Mouse (Mus musculus) adipocyte (in vitro differentiated cells): ENCODE measurements around the gene Gemin5.
"Not testable (repeated sequence)": the region's sequence is repeated elsewhere in the genome, so short reads cannot be mapped to it uniquely, and the experiment has no call there.

Experiments used
- DNase-seq: peaks from one replicate; pipeline ENCODE4 v3.0.0-alpha.2; 2016; ENCODE audit warnings: low spot score

Gemin5 gene

DNA sequence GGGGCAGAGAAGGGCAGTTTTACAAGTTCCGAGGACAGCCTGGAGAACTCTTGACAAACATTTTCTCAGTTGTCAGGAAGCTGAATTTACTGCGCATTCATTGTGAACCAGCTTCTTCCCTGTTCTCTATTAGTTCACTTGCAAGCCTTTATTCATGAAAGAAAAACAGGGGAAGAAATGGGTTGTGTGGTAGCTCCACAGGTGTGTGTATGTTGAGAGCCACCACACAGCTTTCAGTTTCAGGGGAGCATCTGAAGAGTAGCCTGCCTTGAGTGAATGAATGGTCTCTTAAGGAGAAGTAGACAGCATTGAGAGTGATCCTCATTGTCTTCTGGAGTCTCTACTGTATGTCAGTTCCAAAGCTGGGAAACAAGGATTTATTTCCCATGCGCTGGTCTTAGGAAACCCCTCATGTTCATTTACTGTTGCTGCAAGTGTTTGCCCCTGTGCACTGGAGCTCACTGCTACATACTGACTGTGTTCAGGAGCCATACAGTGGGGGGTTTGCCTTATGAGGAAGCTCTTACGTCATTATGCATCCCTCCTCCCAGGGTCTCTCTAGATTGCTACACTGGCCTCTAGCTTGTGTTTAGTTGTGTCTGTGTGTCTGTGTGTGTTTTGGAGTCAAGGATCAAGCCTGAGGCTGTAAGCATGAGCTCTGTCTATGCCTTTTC is 60.5 kb downstream of the Gemin5 start:
- no peak for DNase-seq

DNA sequence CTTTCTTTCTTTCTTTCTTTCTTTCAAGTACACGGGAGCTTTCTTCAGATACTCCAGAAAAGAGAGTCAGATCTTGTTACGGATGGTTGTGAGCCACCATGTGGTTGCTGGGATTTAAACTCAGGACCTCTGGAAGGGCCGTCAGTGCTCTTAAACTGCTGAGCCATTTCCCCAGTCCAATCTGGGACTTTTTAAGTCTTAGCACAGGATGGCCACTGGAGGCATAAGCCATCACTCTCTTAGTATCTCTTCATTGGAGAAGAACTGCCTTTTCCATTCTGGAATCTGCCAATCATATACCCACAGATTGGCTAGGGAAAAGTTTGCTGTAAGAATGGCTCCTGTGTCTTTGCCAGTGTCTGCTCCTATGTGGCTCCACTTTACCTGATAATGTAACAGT is 61.3 kb downstream of the Gemin5 start:
- DNase-seq: peak; percentile 59

DNA sequence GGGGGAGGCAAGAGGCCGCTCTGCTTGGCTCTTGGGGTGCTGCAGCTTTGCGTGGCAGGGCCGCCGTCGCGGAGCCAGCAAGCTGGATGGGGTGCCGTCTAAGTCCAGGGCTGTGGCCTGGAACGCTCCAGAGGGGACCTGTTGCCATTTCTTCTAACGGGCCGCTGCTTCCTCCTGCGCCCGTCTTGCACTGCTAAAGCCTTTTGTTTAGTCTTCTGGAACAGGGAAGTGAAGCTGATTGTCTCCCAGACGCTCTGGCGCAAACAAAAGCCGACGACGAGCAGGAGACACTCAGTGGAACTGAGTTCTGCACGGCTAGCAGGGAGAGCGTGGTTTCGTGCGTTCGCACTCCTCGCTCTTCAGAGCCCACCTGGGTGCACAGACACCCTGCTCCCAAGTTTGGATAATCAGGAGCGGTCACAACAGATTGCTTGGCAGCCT is 64.0 kb downstream of the Gemin5 start:
- peak; percentile 57 for DNase-seq

DNA sequence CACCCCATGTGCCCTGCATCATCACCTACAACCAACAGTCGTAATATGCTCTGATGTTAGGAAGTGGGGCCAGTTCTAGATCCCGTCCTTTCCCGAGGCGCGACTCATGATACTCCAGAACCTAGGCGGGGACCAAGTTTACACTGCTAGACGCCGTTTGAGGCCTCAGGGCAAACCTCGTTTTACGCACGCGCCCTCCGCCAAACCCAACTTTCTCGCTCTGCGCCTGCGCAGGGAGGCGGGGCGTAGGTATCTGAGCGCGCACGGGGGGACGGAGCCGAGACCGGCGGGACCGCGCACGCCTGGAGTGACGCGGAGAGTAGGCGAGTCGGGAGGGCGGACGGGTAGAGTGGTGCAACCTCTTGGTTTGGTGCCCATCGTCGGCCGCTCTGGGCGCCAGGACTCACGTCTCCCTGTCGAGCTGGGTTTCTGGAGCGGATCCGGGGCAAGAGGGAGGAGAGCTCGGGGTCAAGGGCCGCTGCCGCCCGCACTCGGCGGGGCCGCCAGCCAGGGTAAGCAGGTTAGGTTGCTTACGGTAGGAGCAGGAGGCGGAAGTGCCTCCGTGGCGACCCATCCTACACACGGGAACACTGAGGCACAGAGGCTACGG is 64.5 kb downstream of the Gemin5 start, which contains the start of gene Cnot8:
Cnot8 (plus strand) TSS at position 457 of the 610 bp plus-strand sequence.
- DNase-seq: peak; percentile 99

DNA sequence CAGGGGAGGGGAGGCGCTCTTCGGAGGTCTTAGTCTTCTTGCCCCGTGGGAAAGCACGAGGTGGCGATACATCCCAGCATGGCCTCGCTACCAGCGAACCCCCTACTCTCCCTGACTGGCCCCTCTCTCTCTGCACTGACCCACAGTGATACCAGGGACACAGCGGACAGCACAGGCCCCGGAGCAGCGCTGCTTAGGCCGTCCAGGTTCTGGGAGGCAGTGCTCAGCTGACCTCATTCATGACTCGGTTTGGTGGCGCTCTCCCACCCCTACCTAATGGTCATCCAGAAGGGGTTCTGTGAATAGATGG is 65.0 kb downstream of the Gemin5 start:
- DNase-seq: no peak

DNA sequence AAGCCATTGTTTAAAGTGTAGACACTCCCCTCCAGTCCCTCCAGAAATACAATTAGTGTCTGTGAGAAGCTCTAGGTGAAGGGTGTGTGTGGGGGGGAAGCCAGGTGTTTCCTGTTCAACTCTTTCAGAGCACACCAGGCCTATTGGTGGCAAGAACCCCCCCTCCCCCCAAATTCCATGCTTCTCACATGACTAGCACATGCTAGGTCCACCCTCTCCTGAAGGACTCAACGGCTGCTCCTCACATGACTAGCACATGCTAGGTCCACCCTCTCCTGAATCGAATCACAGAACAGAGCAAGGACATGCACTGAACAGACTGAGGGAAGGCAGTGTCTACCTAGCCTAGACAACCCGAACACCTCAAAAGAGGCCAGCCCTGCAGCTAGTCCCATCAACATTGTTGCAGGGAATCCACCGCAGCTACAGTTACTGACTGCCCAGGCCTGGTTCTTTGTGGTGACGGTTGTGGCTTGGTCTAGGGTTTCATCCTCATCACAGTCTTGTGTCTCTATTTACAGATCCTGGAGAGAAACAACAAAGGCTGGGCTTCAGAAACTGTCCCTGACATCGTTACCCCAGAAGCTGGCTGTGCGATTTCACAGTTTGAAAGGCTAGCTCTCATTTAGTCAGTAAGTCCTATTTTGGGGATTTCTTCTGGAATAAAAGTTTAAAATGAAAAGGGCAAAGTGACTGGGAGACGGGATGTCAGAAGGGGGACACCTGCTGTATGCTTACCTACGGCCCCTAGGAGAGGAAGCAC is 65.6 kb downstream of the Gemin5 start:
- peak; percentile 16 for DNase-seq

DNA sequence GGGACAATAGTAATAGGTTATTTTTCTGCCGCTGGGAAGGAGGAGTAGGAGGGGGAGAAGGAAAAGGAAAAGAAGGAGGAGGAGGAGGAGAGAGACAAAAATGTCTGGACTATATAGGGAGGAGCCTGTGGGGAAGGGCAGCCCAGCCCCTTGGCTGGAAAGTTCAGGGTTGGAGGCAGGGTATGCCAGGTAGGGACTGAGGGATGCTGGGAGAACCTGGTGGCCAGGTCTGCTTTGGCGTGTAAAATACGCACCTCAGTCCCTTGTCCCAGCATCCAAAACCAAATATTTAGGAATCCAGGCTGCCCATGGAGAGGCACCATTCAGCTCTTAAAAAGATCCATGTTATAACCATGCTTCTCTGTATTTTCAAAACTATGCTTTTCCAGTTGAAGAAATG is 66.2 kb downstream of the Gemin5 start:
- no peak for DNase-seq

DNA sequence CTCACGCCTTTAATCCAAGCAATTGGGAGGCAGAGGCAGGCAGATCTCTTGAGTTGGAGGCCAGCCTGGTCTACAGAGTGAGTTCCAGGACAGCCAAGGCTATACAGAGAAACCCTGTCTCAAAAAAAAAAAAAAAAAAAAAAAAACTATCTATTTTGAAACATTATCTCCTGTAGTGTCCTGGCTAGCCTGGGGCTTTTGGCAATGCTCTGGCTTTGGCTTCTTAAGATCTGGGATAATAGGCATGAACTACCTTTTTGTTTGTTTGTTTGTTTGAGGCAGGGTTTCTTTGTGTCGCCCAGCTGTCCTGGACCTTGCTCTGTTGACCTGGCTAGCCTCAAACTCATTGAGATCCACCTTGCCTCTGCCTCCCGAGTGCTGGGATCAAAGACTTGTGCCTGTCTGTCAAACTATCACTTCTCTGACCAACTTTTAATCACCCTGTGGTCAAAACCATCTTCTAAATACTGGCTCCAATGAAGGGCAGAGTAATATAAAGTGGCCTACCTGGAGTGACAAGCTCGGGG is 67.1 kb downstream of the Gemin5 start:
- DNase-seq: no peak

DNA sequence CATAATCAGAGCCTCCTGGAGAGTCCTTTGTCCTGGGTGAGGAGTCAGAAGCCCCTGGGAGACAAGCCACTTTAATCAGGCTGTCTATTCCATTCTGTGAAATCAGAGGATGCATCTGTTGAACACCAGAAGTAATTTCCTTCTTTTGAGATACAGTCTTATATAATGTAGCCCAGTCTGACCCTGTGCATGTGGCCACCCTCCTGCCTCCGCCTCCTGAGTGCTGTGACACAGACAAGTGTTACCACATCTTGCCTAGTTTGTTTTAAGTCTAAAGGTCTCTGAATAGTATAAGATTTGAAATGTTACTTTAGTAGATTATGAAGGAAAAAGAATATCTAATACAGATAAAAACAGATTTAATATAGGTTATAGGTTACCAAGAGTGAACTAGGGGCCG is 68.3 kb downstream of the Gemin5 start:
- peak; percentile 59 for DNase-seq

DNA sequence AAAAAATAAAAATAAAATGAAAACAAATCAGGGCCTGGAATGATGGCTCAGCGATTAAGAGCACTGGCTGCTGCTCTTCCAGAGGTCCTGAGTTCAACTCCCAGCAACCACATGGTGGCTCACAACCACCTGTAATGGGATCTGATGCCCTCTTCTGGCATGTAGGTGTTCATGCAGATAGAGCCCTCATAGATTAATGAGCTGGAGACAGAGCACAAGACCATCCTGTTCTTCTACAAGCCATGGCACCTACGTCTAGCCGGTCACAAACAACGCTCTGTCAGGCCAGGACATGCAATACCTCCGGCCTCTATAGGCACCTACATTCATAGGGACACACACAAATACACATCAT is 70.0 kb downstream of the Gemin5 start:
- not testable (repeated sequence) for DNase-seq

DNA sequence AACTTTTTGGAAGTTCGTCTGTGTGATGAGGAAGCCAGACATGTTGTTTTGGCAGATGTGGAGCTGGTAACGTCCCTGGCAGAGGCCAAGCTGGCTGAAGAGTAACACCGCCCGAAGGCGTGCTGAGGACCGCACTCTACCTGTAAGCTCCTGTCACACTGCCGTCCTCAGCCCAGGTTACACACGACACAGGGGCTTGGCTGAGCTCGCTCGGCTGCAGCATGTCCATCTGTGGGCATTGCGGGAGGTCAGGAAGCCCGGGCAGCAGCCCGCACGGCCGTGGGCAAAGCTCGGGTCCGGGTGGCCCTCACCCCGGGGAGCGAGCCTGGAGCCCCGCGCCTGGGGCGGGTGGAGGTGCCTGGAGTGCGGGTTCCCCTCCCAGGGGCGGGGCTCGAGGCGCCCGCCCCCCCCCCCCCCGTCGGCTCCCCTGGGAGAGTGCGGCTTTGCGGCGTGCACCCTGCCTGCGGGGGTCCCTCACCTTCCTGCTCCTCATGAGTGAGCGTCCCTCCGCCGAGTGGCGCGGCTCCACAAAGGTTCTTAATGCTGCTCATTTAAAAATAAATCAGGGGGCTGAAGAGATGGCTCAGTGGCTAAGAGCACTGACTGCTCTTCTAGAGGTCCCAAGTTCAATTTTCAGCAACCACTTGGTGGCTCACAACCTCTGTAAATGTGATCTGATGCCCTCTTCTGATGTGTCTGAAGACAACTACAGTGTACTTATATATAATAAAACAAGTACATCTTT is 70.5 kb downstream of the Gemin5 start:
- no peak for DNase-seq

DNA sequence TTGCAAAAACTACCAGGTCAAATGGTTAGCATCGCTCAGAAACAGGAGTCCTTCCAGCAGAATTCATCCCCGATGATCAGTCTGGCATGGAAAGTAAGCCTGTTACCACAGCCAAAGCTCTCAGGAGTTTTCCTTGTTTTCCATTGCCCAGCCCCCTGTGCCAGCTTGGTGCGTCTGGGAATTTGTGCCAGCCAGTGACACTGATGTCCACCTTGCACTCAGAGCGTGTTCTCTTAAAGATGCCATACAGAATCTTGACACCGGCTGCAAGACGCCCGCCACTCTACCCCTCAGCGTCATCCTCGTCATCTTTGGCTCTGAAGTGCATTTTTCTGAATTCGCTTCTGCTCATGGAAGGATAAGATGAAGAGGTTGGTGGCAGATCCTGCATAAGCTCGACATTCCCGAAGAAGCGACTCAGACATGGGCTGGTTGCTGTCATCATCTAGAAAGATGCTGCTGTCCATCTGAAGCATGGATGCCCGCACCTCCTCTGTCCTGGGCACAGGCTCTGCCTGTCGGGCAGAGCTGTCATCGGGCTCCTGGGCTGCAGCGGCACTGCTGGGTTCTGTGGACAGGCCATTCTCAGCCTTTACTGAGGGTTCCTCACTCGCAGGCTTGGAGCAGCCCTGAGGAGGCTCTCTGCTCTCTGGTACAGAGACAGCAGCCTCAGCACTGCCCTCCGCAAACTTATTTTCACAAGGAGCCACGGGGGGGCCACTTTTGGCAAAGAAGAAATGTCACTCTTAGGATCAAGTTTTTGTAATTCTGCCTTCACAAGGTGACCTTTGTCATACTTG is 71.3 kb downstream of the Gemin5 start:
- no peak for DNase-seq

DNA sequence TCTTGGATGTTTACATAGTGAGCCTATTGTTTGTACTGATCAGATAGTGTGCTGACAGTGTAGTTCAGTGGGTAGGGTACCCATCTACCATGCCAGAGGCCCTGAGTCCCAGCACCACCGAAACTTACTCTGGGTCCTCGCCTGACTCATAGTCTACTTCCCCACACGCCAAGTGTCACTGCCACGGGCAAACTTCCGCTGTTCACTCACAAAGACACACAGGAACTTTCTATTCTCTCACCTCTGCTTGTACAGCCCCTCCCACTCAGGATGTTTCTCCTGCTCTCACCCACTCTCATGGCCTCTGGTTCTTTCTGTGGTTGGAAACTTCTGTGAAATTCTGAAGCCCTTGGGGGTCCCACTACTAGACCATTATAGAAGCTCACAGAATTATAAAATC is 72.2 kb downstream of the Gemin5 start:
- no peak for DNase-seq

DNA sequence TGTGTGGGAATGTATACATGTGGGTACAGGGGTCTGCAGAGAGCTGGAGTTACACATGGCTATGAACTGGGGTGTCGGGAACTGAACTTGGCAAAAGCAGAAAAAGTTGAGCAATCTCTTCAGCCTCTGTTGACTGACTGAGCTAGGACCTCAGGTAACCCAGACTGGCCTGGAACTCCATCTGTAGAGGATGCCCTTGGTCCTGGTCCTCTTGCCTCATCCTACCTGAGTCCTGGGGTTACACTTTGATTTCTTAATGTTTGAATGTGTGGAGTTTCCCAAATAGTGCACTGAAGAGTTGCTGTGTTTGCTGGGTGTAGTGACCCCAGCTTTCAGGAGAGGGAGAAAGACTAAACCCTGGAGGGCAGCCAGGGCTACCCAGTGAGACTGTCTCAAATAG is 72.8 kb downstream of the Gemin5 start:
- no peak for DNase-seq

DNA sequence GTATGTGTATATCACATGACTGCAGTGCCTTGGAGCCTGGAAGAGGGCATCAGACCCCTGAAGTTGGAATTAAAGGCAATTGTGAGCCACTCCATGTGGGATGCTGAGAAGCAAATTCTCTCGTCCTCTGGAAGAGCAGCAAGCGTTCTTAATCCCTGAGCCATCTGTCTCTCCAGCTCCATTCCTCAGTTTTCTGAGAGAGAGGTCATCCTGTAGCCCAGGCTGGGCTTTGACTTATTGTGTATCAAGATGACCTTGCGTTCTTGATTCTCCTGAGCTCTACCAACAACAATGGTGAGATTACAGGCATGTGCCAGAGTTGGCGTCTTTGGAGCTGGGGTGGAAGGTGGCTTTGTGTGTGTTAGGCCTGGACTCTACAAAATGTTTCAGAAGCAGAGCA is 73.6 kb downstream of the Gemin5 start:
- no peak for DNase-seq

DNA sequence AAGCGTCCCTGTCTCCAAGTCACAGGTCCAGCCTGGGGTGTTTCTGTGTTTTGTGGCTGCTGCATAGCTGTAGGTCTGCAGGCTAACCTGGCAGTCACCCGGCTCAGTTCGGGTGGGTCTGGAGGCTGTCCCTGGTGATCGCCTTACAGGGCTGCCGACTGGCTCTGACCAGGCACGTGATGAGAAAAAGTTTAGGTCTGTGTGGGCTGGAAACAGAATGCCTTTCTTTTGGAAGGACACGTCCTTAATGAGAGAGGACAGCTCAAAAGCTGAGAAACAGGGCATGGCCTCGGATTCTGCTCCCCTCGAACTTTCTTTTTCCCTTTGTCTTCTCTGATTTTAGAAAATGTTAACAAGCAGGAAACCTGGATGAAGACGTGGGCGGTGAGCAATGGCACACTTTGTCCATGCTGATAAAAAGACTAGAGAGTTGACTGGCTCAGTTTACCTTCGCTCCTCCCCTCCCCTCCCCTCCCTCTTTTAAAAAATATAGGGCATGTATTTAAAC is 75.3 kb downstream of the Gemin5 start, which contains the start of gene Gm12248:
Gm12248 (minus strand) TSS at position 114 of the 508 bp plus-strand sequence.
- DNase-seq: no peak

DNA sequence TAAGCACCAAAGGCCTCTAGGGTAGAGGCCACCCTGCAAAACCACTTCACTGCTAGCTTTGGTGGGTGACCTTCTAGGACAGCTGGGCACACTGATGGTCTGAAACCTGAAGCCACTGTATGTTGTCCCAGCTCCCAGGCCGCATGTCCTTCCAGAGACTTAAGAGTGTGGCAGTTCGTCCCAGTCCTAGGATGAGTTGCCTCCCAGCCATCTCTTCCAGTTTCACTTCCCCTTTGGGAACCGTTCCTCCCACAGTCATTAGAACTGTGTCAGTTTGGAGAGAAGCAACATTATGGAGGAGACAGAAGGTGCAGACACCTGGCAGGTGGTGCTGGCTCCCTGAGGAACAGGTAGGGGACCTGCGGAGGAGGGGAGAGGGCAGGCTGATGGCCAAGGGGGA is 75.8 kb downstream of the Gemin5 start:
- no peak for DNase-seq

DNA sequence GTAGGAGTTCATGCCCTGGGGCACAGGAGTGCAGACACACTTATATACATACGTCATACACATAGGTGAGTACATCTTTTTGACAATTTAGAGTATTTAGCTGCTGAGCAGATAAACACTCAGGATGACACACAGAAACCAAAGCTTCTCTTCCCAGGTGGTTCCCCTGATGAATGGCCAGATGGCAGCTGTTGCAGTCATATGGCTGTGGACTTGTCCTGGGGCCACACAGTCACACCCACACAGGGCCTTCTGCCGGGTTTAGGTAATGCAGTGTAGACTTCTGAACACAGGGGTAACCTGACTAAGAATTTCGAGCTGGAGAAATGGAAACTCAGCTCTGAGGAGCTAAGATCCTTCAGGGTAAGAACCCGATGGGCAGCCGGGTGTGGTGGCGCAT is 86.6 kb downstream of the Gemin5 start:
- no peak for DNase-seq

DNA sequence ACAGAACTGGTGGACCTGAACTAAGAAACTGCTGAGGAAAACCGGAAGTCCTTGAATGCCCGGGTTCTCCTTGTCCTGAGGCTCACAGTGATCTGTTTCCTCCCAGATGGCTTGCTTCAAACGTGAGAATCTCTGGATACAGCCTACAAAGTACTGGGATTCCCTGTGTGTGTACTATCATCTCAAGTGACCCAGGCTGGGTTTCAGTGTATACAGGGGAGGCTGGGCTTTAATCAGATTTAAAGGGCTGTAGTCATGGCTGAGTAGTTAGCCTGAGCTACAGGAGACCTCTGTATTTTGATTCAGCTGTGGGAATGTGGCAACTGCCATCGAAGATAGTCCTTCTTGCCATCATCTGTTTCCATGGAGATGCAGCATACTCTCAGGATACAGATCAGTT is 91.1 kb downstream of the Gemin5 start:
- no peak for DNase-seq

DNA sequence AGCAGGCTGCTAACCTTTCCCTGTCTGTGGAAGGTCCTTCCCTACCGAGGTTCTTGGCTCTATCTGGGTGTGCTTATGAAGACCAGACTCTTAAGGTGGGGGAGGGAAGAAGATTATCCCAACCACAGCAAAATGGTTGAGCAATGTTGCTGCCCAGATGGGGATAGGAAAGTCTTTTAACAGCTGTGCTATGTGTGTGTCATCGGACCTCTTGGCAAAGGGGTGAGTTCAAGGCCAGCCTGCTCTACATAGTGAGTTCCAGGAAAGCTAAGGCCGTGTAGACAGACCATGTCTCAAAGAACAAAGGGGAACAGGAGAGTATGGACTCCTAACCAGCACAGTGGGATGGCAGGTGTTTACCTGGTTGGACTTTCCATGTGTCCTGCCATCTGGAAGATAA is 95.4 kb downstream of the Gemin5 start:
- DNase-seq: no peak
